Mouse (Mus musculus) liver, embryonic 18 days (tissue): ENCODE results near the gene Zfp952. TPM values are rescaled to one million over a fixed set of nuclear protein-coding genes. Genes with fewer than 3 reads are reported as not detected.

Experiments used
- polyA plus RNA-seq: library from polyadenylated mRNA; depleted of rRNA; stranded (reverse); fragments of >200 nt; gene quantifications from 2 replicates; pipeline ENCODE4 v1.2.3, GENCODE M21; 2012; rRNA removed

Zfp952 gene
- polyA plus RNA-seq = 1.9 TPM in 2 replicates

GRCm38 (mm10) chr17:32992699-32993474 lies at the start of gene Zfp952:
TSS of gene Zfp952 (plus strand) at chr17:32993129.

GRCm38 (mm10) chr17:32947215-32947914 lies 45.6 kb upstream of the Zfp952 start, which contains the start of gene Cyp4f13:
TSS of gene Cyp4f13 (minus strand) at chr17:32947402.

DNA sequence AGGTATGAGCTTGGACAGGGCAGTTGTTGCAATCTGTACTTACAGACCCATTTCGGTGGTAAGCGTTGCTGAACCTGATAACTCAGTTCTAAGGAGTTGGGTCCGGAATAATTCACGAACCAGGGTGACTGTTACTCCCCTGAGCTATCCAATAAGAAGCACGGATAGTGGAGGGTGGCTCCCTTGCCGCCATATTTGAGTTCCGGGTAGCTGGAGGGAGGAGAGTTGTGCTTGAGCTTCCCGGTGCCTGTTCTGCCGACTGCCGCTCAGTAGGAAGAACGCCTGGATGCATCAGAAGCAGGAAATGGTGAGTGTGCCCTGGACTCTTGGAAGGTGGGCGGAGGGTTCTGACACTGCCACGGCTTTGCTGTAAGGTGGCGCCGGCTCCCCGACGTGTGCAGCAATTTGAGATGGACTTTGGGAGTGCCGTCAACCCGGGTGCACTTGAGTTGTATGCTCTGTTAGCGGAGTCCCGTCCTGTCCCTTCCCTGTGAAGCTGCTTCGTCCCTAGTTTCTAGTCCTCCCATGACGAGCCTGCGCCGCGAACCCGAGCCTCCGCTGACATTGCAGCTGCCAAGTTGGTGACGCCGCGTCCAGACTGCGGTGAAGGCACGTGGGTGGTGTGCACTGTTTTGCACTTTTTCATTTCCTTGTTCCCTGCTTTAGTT lies 27.2 kb upstream of the Zfp952 start, which contains the start of gene Zfp472:
Gene Zfp472, plus strand, starts transcription at position 192 of the 668 bp plus-strand sequence.

GRCm38 (mm10) chr17:33032900-33033891 lies 40.3 kb downstream of the Zfp952 start, which contains the start of gene Zfp763:
TSS of gene Zfp763 (minus strand) at chr17:33033402.

Other genes starting within 250 kb of the Zfp952 start
- gene Zfp871, start 204.8 kb upstream of the Zfp952 start, polyA plus RNA-seq = 6.3 and 7.3 TPM in 2 replicates
- 0.10 and 0.17 TPM in 2 replicates for gene Zfp811, start 183.2 kb upstream of the Zfp952 start, polyA plus RNA-seq
- 1.2 and 1.3 TPM in 2 replicates for gene Zfp799, start 162.9 kb upstream of the Zfp952 start, polyA plus RNA-seq
- gene Zfp870, start 101.5 kb upstream of the Zfp952 start, polyA plus RNA-seq = 1.4 and 1.5 TPM in 2 replicates
- 0.07 and 0.25 TPM in 2 replicates for gene Cyp4f14, start 75.8 kb upstream of the Zfp952 start, polyA plus RNA-seq
- gene Cyp4f13, start 45.7 kb upstream of the Zfp952 start, polyA plus RNA-seq = 33.8 and 34.4 TPM in 2 replicates
- 1.6 and 1.8 TPM in 2 replicates for gene Zfp472, start 27.3 kb upstream of the Zfp952 start, polyA plus RNA-seq
- 0.87 and 0.97 TPM in 2 replicates for gene Zfp763, start 40.3 kb downstream of the Zfp952 start, polyA plus RNA-seq
- not detected in 2 replicates for gene 4921501E09Rik, start 74.9 kb downstream of the Zfp952 start, polyA plus RNA-seq
- gene Zfp563, start 96.2 kb downstream of the Zfp952 start, polyA plus RNA-seq = 0.86 and 0.99 TPM in 2 replicates
- not detected in 2 replicates for gene Morc2b, start 146.6 kb downstream of the Zfp952 start, polyA plus RNA-seq
- gene Olfr55, start 175.3 kb downstream of the Zfp952 start, polyA plus RNA-seq = not detected in 2 replicates
- gene Olfr239, start 198.2 kb downstream of the Zfp952 start, polyA plus RNA-seq = not detected in 2 replicates
- gene Olfr1564, start 228.6 kb downstream of the Zfp952 start, polyA plus RNA-seq = 0.01 TPM in 1 of 2 replicates, not detected in the other